Mouse (Mus musculus) heart, adult 2 months (tissue): Measurements from ENCODE around the gene Spag7.

Experiments
- CTCF ChIP-seq: fragments of 200-600 bp; IDR thresholded peaks from 2 replicates; pipeline ENCODE4 v1.8.1; 2022; ENCODE audit warnings: antibody characterized with exemption, mild to moderate bottlenecking, moderate library complexity
- POLR2A ChIP-seq: fragments of 200-500 bp; IDR thresholded peaks from 2 replicates; pipeline ENCODE4 v1.6.1; 2011; ENCODE audit warnings: mild to moderate bottlenecking, low read depth, low read length, control low read depth; ENCODE audit not compliant: insufficient read depth

DNA sequence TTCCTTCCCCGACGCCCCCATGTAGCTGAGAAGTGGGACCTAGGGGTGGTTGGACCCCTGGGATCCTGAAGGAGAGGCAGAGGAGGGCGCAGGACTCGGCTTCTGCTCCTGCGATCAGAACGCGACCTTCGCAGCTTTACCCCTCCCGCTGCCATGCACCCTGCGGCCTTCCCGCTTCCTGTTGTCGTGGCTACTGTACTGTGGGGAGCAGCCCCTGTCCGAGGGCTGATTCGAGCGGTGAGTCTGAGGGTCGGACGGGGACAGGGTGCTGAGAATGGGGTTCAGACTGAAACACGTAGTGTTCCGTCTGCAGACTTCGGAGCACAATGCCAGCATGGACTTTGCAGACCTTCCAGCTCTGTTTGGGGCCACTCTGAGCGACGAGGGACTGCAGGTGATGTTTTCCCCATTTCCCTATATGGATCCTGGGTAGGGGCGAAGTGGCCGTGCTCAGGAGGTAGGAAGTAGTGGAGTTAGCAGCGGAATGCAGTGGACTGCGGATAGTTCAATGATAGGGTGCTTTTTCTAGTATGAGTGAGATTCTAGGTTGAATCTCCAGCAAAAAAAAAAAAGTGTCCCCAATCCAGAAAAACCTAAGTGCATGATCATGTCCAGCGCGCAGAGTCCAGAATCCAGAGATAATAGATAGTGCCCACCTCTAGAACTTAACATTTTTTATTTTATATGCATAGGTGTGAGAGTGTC is 21.3 kb downstream of the Spag7 start:
- TF ChIP-seq CTCF: no peak
- TF ChIP-seq POLR2A: no peak
